Comparison of ENCODE assay signal across 10 mouse cellular contexts in genomic region chr15:96599852-96600781, GRCm38 (mm10). TPM values are rescaled to one million over a fixed set of nuclear protein-coding genes. Genes with fewer than 3 reads are reported as not detected.
DNase-seq lines count a peak whose midpoint lies in the region; ATAC-seq and TF ChIP-seq lines count a peak whose summit lies in the region.
"Had no signal": no experiment of that assay in that cellular context is flagged by ENCODE, and none has a peak within 500 bp of the region (broad histone marks: within the 10 kb centered on the region; RNA-seq: fewer than 3 reads in every experiment).

No protein-coding gene starts in this region.

- peak; percentile 70 for DNase-seq in liver, adult 2 months (ENCODE audit: extremely low read depth, low read depth, low spot score)
- DNase-seq in brain, embryonic 14.5 days (ENCODE audit: low read depth) = peak; percentile 90
- peak; percentile 64 for DNase-seq in hindbrain, embryonic 14.5 days (ENCODE audit: low spot score)
- peak; percentile 87 for DNase-seq in midbrain, postnatal 0 days (ENCODE audit: low spot score)
- no peak for DNase-seq in frontal cortex, postnatal 10 days (ENCODE audit: low spot score in 2 of 2)
- DNase-seq in urinary bladder, postnatal 10 days (ENCODE audit: low spot score) = no peak
- DNase-seq: heart, postnatal 36 days; kidney, postnatal 36 days; thymus, postnatal 14 days had no signal

- H3K4me3 ChIP-seq in liver, adult 2 months (ENCODE audit: insufficient read depth, low read depth, low read length) = no peak overlapping the region
- no peak overlapping the region for H3K4me3 ChIP-seq in liver, embryonic 12.5 days
- no peak overlapping the region for H3K4me3 ChIP-seq in hindbrain, embryonic 14.5 days (replicated peaks; ENCODE audit: low read length)
- no peak overlapping the region for H3K4me3 ChIP-seq in midbrain, postnatal 0 days (ENCODE audit: low read depth, low read length)

- 47% methylated on average over 21 of the region's 21 CpGs for WGBS in liver, adult 2 months
- WGBS in liver, embryonic 12.5 days (ENCODE audit: insufficient replicate concordance) = 79% methylated on average over 21 of the region's 21 CpGs
- 67% methylated on average over 21 of the region's 21 CpGs for WGBS in hindbrain, embryonic 14.5 days
- WGBS in midbrain, postnatal 0 days = 66% methylated on average over 21 of the region's 21 CpGs

- H3K27me3 ChIP-seq in liver, adult 2 months (ENCODE audit: control insufficient read depth, insufficient read depth, low read length) = no peaks in the 10 kb centered on the region
- H3K27me3 ChIP-seq in liver, embryonic 12.5 days (replicated peaks) = no peaks in the 10 kb centered on the region
- no peaks in the 10 kb centered on the region for H3K27me3 ChIP-seq in hindbrain, embryonic 14.5 days (ENCODE audit: control insufficient read depth, insufficient read depth, low read length)
- no peaks in the 10 kb centered on the region for H3K27me3 ChIP-seq in midbrain, postnatal 0 days (ENCODE audit: insufficient read depth, low read length)

- no peak overlapping the region for H3K9ac ChIP-seq in liver, adult 2 months (ENCODE audit: low read depth, low read length)
- H3K9ac ChIP-seq in liver, embryonic 12.5 days = no peak overlapping the region
- no peak overlapping the region for H3K9ac ChIP-seq in hindbrain, embryonic 14.5 days
- no peak overlapping the region for H3K9ac ChIP-seq in midbrain, postnatal 0 days (replicated peaks; ENCODE audit: low read length, poor library complexity, severe bottlenecking)

- ATAC-seq in liver, embryonic 12.5 days = no peak
- peak; percentile 57; the same call in 1 of the 2 replicates for ATAC-seq in hindbrain, embryonic 14.5 days (ENCODE audit: low FRiP score)
- ATAC-seq in midbrain, postnatal 0 days (ENCODE audit: low FRiP score) = peak; percentile 64

- TF ChIP-seq CTCF in liver, adult 2 months (IDR thresholded peaks at IDR 0.05; ENCODE audit: low read depth, low read length) = no peak
- no peak for TF ChIP-seq CTCF in brain, embryonic 14.5 days (IDR thresholded peaks at IDR 0.05; ENCODE audit: borderline replicate concordance, extremely low read depth, insufficient read depth, insufficient read length)
- TF ChIP-seq CTCF in midbrain, postnatal 0 days (IDR thresholded peaks at IDR 0.05) = no peak

- no peak overlapping the region for H3K27ac ChIP-seq in liver, adult 2 months (replicated peaks; ENCODE audit: insufficient read depth, low read depth, low read length)
- H3K27ac ChIP-seq in liver, embryonic 12.5 days = no peak overlapping the region; the same call in 1 of the 2 replicates
- H3K27ac ChIP-seq in hindbrain, embryonic 14.5 days = peak overlapping the region; percentile 55
- no peak overlapping the region for H3K27ac ChIP-seq in midbrain, postnatal 0 days (ENCODE audit: low read depth, low read length)

- H3K36me3 ChIP-seq in liver, adult 2 months (ENCODE audit: control insufficient read depth, insufficient read depth, low read length) = no peaks in the 10 kb centered on the region
- H3K36me3 ChIP-seq in liver, embryonic 12.5 days = peaks cover 65% of the 10 kb centered on the region
- peaks cover 26% of the 10 kb centered on the region for H3K36me3 ChIP-seq in hindbrain, embryonic 14.5 days (replicated peaks; ENCODE audit: control insufficient read depth, insufficient read depth)
- H3K36me3 ChIP-seq in midbrain, postnatal 0 days (ENCODE audit: insufficient read depth, low read length) = no peaks in the 10 kb centered on the region

- H3K9me3 ChIP-seq in liver, embryonic 12.5 days (replicated peaks) = no peaks in the 10 kb centered on the region
- H3K9me3 ChIP-seq in hindbrain, embryonic 14.5 days (ENCODE audit: control insufficient read depth, low read length) = no peaks in the 10 kb centered on the region
- H3K9me3 ChIP-seq in midbrain, postnatal 0 days (ENCODE audit: low read length) = no peaks in the 10 kb centered on the region

- no peak overlapping the region for H3K4me2 ChIP-seq in liver, embryonic 12.5 days
- H3K4me2 ChIP-seq in hindbrain, embryonic 14.5 days (replicated peaks) = no peak overlapping the region
- H3K4me2 ChIP-seq in midbrain, postnatal 0 days (ENCODE audit: low read depth, low read length, poor library complexity, severe bottlenecking) = no peak overlapping the region

- peaks cover 2% of the 10 kb centered on the region; the same call in 1 of the 2 replicates for H3K4me1 ChIP-seq in liver, adult 2 months (ENCODE audit: control insufficient read depth, insufficient read depth, low read length)
- peaks cover 13% of the 10 kb centered on the region; the same call in 1 of the 2 replicates for H3K4me1 ChIP-seq in liver, embryonic 12.5 days
- peaks cover 5% of the 10 kb centered on the region; the same call in 1 of the 2 replicates for H3K4me1 ChIP-seq in hindbrain, embryonic 14.5 days (replicated peaks; ENCODE audit: control insufficient read depth, insufficient read depth, low read length)
- H3K4me1 ChIP-seq in midbrain, postnatal 0 days (ENCODE audit: insufficient read depth, low read length) = no peaks in the 10 kb centered on the region

- TF ChIP-seq POLR2A in liver, adult 2 months (IDR thresholded peaks at IDR 0.05; ENCODE audit: extremely low read depth, insufficient read depth, low read length) = no peak
- no peak for TF ChIP-seq POLR2A in brain, embryonic 14.5 days (IDR thresholded peaks at IDR 0.05; ENCODE audit: borderline replicate concordance, extremely low read depth, insufficient read depth, insufficient read length, poor library complexity, severe bottlenecking)

- H3K79me2 ChIP-seq in liver, adult 2 months (ENCODE audit: control insufficient read depth, insufficient read depth, low read length) = no peaks in the 10 kb centered on the region

RNA-seq across cellular contexts. Expression of gene Slc38a1, which starts 42.6 kb away (rescaled TPM):
- total RNA-seq in liver, adult 2 months (2014; rRNA removed) = 0.74 and 0.87 TPM in 2 replicates
- polyA plus RNA-seq in liver, adult 2 months (2012; rRNA removed) = 0.31 and 2.0 TPM in 2 replicates
- polyA plus RNA-seq in liver, embryonic 12.5 days (2016; fragmentation: Nextera tagmentation; extraction: Ambion mirVana) = 41.1 and 43.1 TPM in 2 replicates
- polyA plus RNA-seq in brain, embryonic 14.5 days (2012; rRNA removed) = 122 and 133 TPM in 2 replicates
- 133 and 144 TPM in 2 replicates for polyA plus RNA-seq in hindbrain, embryonic 14.5 days (2014; fragmentation: Nextera tagmentation; extraction: Ambion mirVana)
- total RNA-seq in midbrain, postnatal 0 days (2014; rRNA removed) = 75.2 and 90.4 TPM in 2 replicates
- polyA plus RNA-seq in midbrain, postnatal 0 days (2015; fragmentation: Nextera tagmentation; extraction: Ambion mirVana) = 76.1 and 91.2 TPM in 2 replicates

Comparison
In these comparisons a context has a peak if more than half of its experiments do, and no peak if none do; other contexts are left out.
1. RNA of gene Slc38a1, which starts 42.6 kb away (polyA plus RNA-seq): 133 to 144 TPM in hindbrain, embryonic 14.5 days, 122 to 133 TPM in brain, embryonic 14.5 days, 76.1 to 91.2 TPM in midbrain, postnatal 0 days and 41.1 to 43.1 TPM in liver, embryonic 12.5 days; 0.31 to 2.0 TPM in liver, adult 2 months; every median in the first group is over 10 times any median in the second.
2. DNase-seq: peak in liver, adult 2 months (single experiment), brain, embryonic 14.5 days (single experiment), hindbrain, embryonic 14.5 days (single experiment) and midbrain, postnatal 0 days (single experiment); none in frontal cortex, postnatal 10 days (0 of 2) and urinary bladder, postnatal 10 days (single experiment).